Mouse (Mus musculus) G1E-ER4 (cell line): ENCODE data around the gene Cd99l2. TPM values are rescaled to one million over a fixed set of nuclear protein-coding genes. Genes with fewer than 3 reads are reported as not detected.

Experiments used
- GATA1 ChIP-seq: IDR thresholded peaks from one replicate; pipeline ENCODE4 v1.8.0; 2012; ENCODE audit warnings: low read length, inconsistent platforms
- polyA plus RNA-seq: library from polyadenylated mRNA; stranded (reverse); fragments of >175 nt; gene quantifications from 2 replicates; pipeline ENCODE4 v1.2.3, GENCODE M21; 2012

Cd99l2 gene
- polyA plus RNA-seq, 1 experiment, result 4.0 TPM

DNA sequence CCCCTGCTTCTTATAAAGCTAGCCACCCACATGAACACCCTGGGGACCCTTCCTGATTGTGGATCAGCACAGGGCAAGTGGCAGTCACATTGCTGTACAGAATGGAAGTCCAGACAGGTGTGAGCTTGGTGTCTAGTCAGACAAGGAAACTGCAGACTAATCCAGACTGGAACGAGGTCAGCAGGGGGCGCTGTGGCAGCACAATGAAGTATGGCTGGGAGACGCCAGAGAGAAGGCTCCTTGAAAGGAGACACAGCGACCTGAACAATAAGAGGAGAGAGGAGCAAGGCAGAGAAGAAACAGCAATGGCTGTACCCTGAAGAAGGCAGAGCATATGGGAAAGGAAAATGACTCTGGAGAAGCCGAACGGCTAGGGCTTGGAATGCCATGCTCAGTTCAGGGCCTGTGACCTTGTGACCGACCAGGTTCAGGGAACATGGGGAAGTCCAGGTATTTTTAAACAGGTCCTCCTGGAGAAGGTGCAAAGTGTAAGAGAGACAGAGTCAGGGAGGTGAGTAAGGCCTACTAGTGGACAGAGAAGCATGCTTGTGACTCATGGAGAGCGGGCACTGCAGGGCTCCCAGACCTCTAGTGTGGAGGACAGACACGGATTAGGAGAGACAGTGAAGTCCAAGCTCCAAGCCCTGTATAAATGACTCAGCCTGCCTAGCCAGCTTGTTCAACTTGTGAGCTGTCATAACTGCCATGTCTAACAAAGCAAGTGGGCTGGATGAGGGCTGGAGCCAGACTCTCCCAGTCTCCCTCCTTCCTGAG, 66.7 kb downstream of the Cd99l2 start:
- no peak for TF ChIP-seq GATA1

DNA sequence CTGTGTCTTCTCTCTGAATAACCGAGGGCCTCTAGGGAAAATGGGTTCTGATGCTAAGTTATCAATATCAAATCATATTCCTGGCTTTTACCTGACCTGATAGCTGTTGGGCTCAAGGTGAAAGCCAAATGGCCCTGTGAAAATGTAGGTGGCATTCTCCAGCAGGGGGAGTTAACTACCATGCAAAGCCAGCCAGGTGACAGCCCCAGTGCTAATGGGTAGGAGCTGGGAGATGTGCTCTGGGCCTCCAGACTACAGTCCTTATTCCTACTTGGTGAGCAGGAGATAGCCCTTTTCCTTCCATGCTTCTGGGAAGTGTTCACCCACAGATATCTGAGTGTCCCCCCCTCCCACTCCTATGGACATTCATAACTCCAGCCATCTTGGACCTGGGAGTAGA, 67.8 kb downstream of the Cd99l2 start:
- no peak for TF ChIP-seq GATA1

DNA sequence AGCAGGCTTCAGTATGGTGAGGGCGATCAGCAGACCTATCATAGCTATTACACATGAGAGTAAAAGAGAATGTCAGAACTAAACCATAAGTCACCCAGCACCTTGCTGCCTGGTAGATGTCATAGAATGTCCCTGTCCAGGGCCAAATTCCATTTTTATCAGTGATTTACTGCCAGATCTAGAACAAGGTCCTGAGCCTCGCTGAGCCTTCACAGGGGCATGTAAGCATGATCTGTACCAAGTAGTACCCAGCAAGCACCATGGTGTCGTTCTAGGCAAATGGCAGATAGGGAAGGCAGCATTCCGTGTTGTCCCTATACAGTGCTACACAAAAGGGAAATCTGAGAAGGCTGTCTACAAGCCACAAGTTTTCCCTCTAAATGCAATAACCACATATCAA, 79.0 kb downstream of the Cd99l2 start:
- TF ChIP-seq GATA1, result no peak

DNA sequence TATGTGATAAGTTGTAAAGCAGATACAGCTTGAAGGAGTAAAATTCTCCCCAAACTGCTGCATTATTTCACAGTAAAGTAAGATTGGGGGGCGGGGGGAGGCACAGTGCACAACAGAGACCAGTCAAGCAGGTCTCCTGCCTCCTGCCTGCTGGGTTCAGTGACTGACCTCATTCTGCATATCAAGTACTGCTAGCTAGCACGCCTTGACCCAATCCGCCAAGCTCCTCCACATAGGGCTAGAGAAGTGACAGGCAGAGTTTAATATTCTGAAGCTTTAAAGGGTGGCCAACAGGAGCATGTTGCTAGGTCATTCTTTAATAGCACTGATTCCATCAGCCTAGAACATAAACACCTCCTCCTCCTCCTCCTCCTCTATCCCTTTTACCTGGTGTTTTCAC, 79.9 kb downstream of the Cd99l2 start:
- TF ChIP-seq GATA1, result no peak

DNA sequence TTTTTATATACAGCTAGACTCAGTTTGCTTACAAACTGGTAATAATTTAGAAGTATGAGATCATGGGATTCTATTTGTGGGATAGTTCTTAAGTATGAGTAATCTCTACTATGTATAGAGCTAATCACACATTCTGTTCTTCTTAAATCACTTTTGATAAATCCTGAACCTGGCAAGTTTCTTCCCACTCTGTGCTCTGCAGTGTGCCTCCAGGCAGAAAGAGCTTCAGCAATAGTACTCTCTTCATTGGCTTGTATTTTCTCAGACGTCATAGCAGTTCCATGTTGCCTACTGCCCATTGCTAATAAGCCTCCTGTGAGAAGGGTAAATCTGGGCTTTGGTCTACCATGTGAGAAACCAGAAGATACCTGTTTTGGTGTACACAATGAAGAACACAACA, 84.3 kb downstream of the Cd99l2 start:
- TF ChIP-seq GATA1, result no peak

DNA sequence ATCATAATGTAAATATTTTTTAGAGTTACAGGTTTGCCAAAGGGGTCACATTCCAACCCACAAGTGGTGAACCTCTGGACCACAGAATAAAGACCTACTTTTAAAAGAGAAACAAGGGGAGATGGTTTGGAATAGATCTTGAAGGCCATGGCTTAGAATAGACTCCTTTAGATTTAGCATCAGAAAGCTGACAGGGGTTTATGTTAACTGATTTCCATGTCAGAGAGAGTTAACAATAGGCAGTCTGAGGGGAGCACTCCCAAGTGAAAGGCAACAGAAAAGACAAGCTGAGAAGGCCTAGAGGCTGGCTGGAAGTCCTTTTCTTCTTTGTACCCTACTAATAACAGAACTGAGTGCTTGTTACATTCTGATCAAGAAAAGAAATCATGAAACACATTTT, 86.4 kb downstream of the Cd99l2 start:
- no peak for TF ChIP-seq GATA1

DNA sequence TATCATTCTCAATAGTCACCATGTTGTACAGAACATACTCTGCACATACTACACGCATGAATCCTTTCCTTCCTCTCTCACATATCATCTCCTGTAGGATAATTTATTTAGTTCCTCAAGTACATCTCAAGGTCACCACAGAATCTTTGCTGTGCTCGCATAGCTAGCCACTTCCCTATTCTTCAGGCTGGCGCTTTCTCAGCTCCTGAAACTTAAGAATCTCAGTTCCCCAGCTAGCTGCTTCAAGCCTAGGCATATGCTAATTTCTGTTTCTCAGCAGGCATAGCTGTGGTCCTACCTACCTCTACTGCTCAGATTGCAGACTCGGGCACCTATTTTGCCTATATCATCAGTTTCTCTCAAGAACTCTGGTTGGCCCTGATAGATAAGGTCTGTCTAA, 96.3 kb downstream of the Cd99l2 start:
- TF ChIP-seq GATA1, result no peak

DNA sequence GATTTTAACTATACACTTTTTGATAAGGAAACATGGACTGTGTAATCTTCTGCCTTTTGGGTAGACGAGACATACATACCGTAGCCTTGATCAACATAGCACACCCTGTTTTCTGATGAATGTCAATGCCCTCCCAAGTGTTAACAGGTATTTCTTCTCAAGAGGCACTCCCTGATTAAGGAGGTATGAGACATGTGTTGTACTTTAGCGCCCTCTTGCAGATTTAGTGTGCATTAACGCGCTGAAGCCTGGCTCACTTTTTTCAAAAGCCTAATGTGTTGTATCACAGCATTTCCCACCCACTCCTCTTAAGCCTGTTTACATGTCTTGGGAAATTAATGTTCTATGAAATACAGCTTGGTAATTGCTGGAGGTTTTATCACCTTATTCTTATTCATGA, 111.1 kb downstream of the Cd99l2 start:
- no peak for TF ChIP-seq GATA1

DNA sequence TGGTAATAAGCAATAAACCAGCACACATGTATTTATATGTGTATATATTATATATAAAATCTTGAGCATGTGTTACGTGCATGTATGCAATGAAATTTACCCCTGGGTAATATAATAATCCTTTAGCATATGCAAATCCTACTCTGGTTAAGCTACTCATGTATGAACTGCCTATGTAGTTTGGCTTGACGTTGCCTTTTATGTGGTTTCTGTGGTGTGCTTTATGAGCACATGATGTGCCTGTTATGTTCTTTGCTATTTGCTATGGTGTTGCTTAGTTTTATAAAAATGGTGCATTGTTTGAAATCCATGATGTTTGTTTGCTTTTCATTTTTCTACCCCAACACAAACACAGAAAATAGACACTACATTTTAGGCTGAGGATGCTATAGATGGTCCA, 114.2 kb downstream of the Cd99l2 start:
- no peak for TF ChIP-seq GATA1

DNA sequence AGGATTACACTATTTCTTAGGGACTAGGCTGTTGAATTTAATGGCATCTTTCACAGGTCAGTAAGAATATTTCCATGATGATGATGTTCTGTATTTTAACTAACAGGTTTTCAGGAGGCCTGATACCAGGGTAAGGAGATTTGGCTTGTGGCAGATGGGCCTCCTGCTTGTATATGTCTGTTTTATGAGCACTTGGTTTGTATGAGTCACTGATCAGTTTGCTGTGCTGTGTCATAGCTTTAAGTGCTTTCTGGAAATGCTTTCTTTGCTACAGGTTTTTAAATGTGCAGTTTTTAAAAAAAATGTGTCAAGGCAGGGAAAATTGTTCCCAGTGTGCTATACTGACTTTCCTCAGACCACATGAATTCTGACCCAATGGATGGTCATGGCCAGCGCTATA, 115.9 kb downstream of the Cd99l2 start:
- TF ChIP-seq GATA1, result no peak

Other genes starting within 250 kb of the Cd99l2 start
- gene Mtmr1, start 128.1 kb downstream of the Cd99l2 start, polyA plus RNA-seq, result 6.3 and 9.8 TPM in 2 replicates
- 262 and 304 TPM in 2 replicates for gene Hmgb3, start 63.1 kb upstream of the Cd99l2 start, polyA plus RNA-seq
- not detected in 2 replicates for gene Gpr50, start 170.8 kb upstream of the Cd99l2 start, polyA plus RNA-seq